Mouse (Mus musculus) liver, embryonic 16.5 days (tissue): ENCODE results near the gene Stxbp4. TPM values are rescaled to one million over a fixed set of nuclear protein-coding genes. Genes with fewer than 3 reads are reported as not detected.

Experiments
- ATAC-seq: fragments of 200-750 bp; cut with Nextera tagmentation; 2 replicates; pipeline ENCODE4 v1.8.0; 2017; ENCODE audit warnings: low read depth, mild to moderate bottlenecking, moderate number of reproducible peaks, moderate library complexity
- H3K27ac ChIP-seq: fragments of 300-500 bp; sonication (generic); 2 replicates; pipeline ENCODE4 v1.5.1; 2014; ENCODE audit warnings: mild to moderate bottlenecking, low read length
- H3K27me3 ChIP-seq: fragments of 300-500 bp; sonication (generic); 2 replicates; pipeline ENCODE4 v1.6.1; 2014; ENCODE audit warnings: low read depth, low read length, mixed read lengths; ENCODE audit not compliant: control insufficient read depth, insufficient read depth
- H3K36me3 ChIP-seq: fragments of 300-500 bp; sonication (generic); 2 replicates; pipeline ENCODE4 v1.6.1; 2014; ENCODE audit warnings: mild to moderate bottlenecking; ENCODE audit not compliant: control insufficient read depth, insufficient read depth
- H3K4me1 ChIP-seq: fragments of 300-500 bp; sonication (generic); 2 replicates; pipeline ENCODE4 v1.6.1; 2014; ENCODE audit warnings: low read depth, low read length, mixed read lengths; ENCODE audit not compliant: control insufficient read depth
- H3K4me2 ChIP-seq: fragments of 300-500 bp; sonication (generic); 2 replicates; pipeline ENCODE4 v1.6.1; 2014; ENCODE audit warnings: low read depth, low read length, mixed read lengths
- H3K4me3 ChIP-seq: fragments of 300-500 bp; sonication (generic); 2 replicates; pipeline ENCODE4 v1.5.1; 2014; ENCODE audit warnings: low read depth, mild to moderate bottlenecking, low read length
- H3K9ac ChIP-seq: fragments of 300-500 bp; sonication (generic); 2 replicates; pipeline ENCODE4 v1.6.1; 2014; ENCODE audit warnings: low read depth, low read length
- H3K9me3 ChIP-seq: fragments of 300-500 bp; sonication (generic); replicated peaks from 2 replicates; pipeline ENCODE4 v1.6.1; 2016; ENCODE audit warnings: low read length; ENCODE audit not compliant: control insufficient read depth
- WGBS: fragments of 180-500 bp; shearing (Covaris S2); extraction: QIAGEN DNeasy Blood & Tissue Kit; methylation state at CpG from one replicate; pipeline ENCODE4 v1.1.7; 2014; ENCODE audit not compliant: insufficient replicate concordance; 5-methylcytosine and 5-hydroxymethylcytosine counted together
- polyA plus RNA-seq: library from polyadenylated mRNA; unstranded; fragments of >200 nt; fragmentation: Nextera tagmentation; extraction: Ambion mirVana; gene quantifications from 2 replicates; pipeline ENCODE4 v1.2.1, GENCODE M21; 2015

The Stxbp4 gene
- polyA plus RNA-seq, 1 experiment from 2014 or later: 6.0 TPM

GRCm38 (mm10) chr11:90663052-90663451 lies 25.2 kb upstream of the Stxbp4 start:
- WGBS: 25% methylated on average over 3 of the region's 3 CpGs
- peak; percentile 75 for ATAC-seq
- H3K4me3 ChIP-seq: peak overlapping the region; percentile 39
- H3K27me3 ChIP-seq: no peaks in the 10 kb centered on the region
- H3K4me2 ChIP-seq: peak overlapping the region; percentile 63
- peak overlapping the region; percentile 56 for H3K9ac ChIP-seq
- H3K4me1 ChIP-seq: peaks cover 54% of the 10 kb centered on the region
- H3K36me3 ChIP-seq: peaks cover 24% of the 10 kb centered on the region
- H3K27ac ChIP-seq: peak overlapping the region; percentile 97
- H3K9me3 ChIP-seq: no peaks in the 10 kb centered on the region

- ATAC-seq: no peak
- no peak overlapping the region for H3K27ac ChIP-seq
- peaks cover 36% of the 10 kb centered on the region for H3K4me1 ChIP-seq
- no peak overlapping the region for H3K4me2 ChIP-seq
- H3K9ac ChIP-seq: no peak overlapping the region
- 87% methylated on average over 4 of the region's 4 CpGs for WGBS
- H3K9me3 ChIP-seq: no peaks in the 10 kb centered on the region
- H3K4me3 ChIP-seq: no peak overlapping the region
- peaks cover 45% of the 10 kb centered on the region for H3K36me3 ChIP-seq
- no peaks in the 10 kb centered on the region for H3K27me3 ChIP-seq
Measured at GRCm38 (mm10) chr11:90660662-90661061, 22.8 kb upstream of the Stxbp4 start.

- Histone ChIP-seq H3K4me1 (peaks cover 5% of the 10 kb centered on the region), H3K9ac (no peak overlapping the region), H3K36me3 (peaks cover 66% of the 10 kb centered on the region), H3K9me3 (no peaks in the 10 kb centered on the region), H3K27ac (no peak overlapping the region), H3K4me2 (no peak overlapping the region), H3K27me3 (no peaks in the 10 kb centered on the region), H3K4me3 (no peak overlapping the region)
- WGBS: 91% methylated on average over 12 of the region's 12 CpGs
- no peak for ATAC-seq
Measured at GRCm38 (mm10) chr11:90657527-90657926, 19.6 kb upstream of the Stxbp4 start.

GRCm38 (mm10) chr11:90652603-90653002 lies 14.7 kb upstream of the Stxbp4 start:
- Histone ChIP-seq H3K4me3 (no peak overlapping the region), H3K27ac (no peak overlapping the region), H3K27me3 (no peaks in the 10 kb centered on the region), H3K36me3 (peaks cover 81% of the 10 kb centered on the region), H3K9ac (no peak overlapping the region), H3K4me1 (no peaks in the 10 kb centered on the region), H3K9me3 (no peaks in the 10 kb centered on the region), H3K4me2 (no peak overlapping the region)
- WGBS: 77% methylated on average over 4 of the region's 4 CpGs
- ATAC-seq: no peak

GRCm38 (mm10) chr11:90650231-90650885 lies 12.5 kb upstream of the Stxbp4 start:
- WGBS: 76% methylated on average over 9 of the region's 9 CpGs
- peaks cover 78% of the 10 kb centered on the region for H3K36me3 ChIP-seq
- H3K9ac ChIP-seq: no peak overlapping the region
- ATAC-seq: no peak
- H3K4me3 ChIP-seq: no peak overlapping the region
- no peaks in the 10 kb centered on the region for H3K4me1 ChIP-seq
- H3K9me3 ChIP-seq: no peaks in the 10 kb centered on the region
- H3K4me2 ChIP-seq: no peak overlapping the region
- no peak overlapping the region for H3K27ac ChIP-seq
- no peaks in the 10 kb centered on the region for H3K27me3 ChIP-seq

GRCm38 (mm10) chr11:90649777-90650176 lies 11.9 kb upstream of the Stxbp4 start:
- H3K27me3 ChIP-seq: no peaks in the 10 kb centered on the region
- no peak overlapping the region for H3K4me3 ChIP-seq
- H3K4me2 ChIP-seq: no peak overlapping the region
- H3K36me3 ChIP-seq: peaks cover 79% of the 10 kb centered on the region
- no peaks in the 10 kb centered on the region for H3K9me3 ChIP-seq
- peak overlapping the region; percentile 16; the same call in 1 of the 2 replicates for H3K27ac ChIP-seq
- WGBS: 84% methylated on average over 6 of the region's 6 CpGs
- no peaks in the 10 kb centered on the region for H3K4me1 ChIP-seq
- no peak overlapping the region for H3K9ac ChIP-seq
- ATAC-seq: no peak

GRCm38 (mm10) chr11:90638312-90638830 lies 487 bp upstream of the Stxbp4 start:
- H3K9ac ChIP-seq: peak overlapping the region; percentile 97
- H3K4me2 ChIP-seq: peak overlapping the region; percentile 62
- H3K9me3 ChIP-seq: no peaks in the 10 kb centered on the region
- no peaks in the 10 kb centered on the region for H3K27me3 ChIP-seq
- H3K36me3 ChIP-seq: peaks cover 11% of the 10 kb centered on the region
- peak; percentile 60 for ATAC-seq
- WGBS: under 1% methylated on average over 49 of the region's 54 CpGs
- H3K4me1 ChIP-seq: peaks cover 21% of the 10 kb centered on the region
- H3K27ac ChIP-seq: peak overlapping the region; percentile 88
- peak overlapping the region; percentile 100 for H3K4me3 ChIP-seq

- Histone ChIP-seq H3K4me2 (no peak overlapping the region), H3K36me3 (no peaks in the 10 kb centered on the region), H3K4me3 (no peak overlapping the region), H3K9ac (no peak overlapping the region), H3K27ac (no peak overlapping the region), H3K27me3 (no peaks in the 10 kb centered on the region), H3K4me1 (peaks cover 10% of the 10 kb centered on the region), H3K9me3 (no peaks in the 10 kb centered on the region)
- ATAC-seq: no peak
- 74% methylated on average over 3 of the region's 3 CpGs for WGBS
Measured at GRCm38 (mm10) chr11:90634661-90635060, 3.2 kb downstream of the Stxbp4 start.

GRCm38 (mm10) chr11:90632480-90632879 lies 5.4 kb downstream of the Stxbp4 start:
- peaks cover 8% of the 10 kb centered on the region for H3K4me1 ChIP-seq
- 80% methylated on average over 2 of the region's 2 CpGs for WGBS

More at GRCm38 (mm10) chr11:90632480-90632879, 5.4 kb downstream of the Stxbp4 start:
- Histone ChIP-seq H3K36me3 (no peaks in the 10 kb centered on the region), H3K27ac (no peak overlapping the region), H3K9ac (no peak overlapping the region), H3K4me2 (no peak overlapping the region), H3K4me3 (no peak overlapping the region), H3K9me3 (no peaks in the 10 kb centered on the region), H3K27me3 (no peaks in the 10 kb centered on the region)
- ATAC-seq: no peak
